Mouse (Mus musculus) liver, adult 2 months (tissue): ENCODE measurements around the gene Oprm1.

Source experiments
- CTCF ChIP-seq: fragments of 200-500 bp; IDR thresholded peaks from 2 replicates; pipeline ENCODE4 v1.5.1; 2011; ENCODE audit warnings: low read depth, low read length, control low read depth
- POLR2A ChIP-seq: fragments of 200-500 bp; IDR thresholded peaks from 2 replicates; pipeline ENCODE4 v1.6.1; 2011; ENCODE audit warnings: low read length, control low read depth; ENCODE audit not compliant: insufficient read depth; ENCODE audit errors: extremely low read depth

- TF ChIP-seq CTCF: no peak
- TF ChIP-seq POLR2A: no peak
Measured at GRCm38 (mm10) chr10:7033459-7033858, 275.2 kb downstream of the Oprm1 start.
